Mouse (Mus musculus) limb, embryonic 13.5 days (tissue): ENCODE results near the gene Pcca. TPM values are rescaled to one million over a fixed set of nuclear protein-coding genes. Genes with fewer than 3 reads are reported as not detected.

Experiments
- ATAC-seq: fragments of 200-750 bp; cut with Nextera tagmentation; 2 replicates; pipeline ENCODE4 v1.8.0; 2017; ENCODE audit warnings: low read depth, moderate number of reproducible peaks, moderate TSS enrichment; ENCODE audit not compliant: low FRiP score
- H3K27ac ChIP-seq: fragments of 300-500 bp; sonication (generic); 2 replicates; pipeline ENCODE4 v1.5.1; 2015; ENCODE audit warnings: inconsistent platforms, mild to moderate bottlenecking, moderate library complexity
- H3K27me3 ChIP-seq: fragments of 300-500 bp; sonication (generic); 2 replicates; pipeline ENCODE4 v1.6.1; 2015; ENCODE audit warnings: mild to moderate bottlenecking, inconsistent platforms
- H3K36me3 ChIP-seq: fragments of 300-500 bp; sonication (generic); 2 replicates; pipeline ENCODE4 v1.6.1; 2015; ENCODE audit warnings: inconsistent platforms, mild to moderate bottlenecking, moderate library complexity
- H3K4me1 ChIP-seq: fragments of 300-500 bp; sonication (generic); 2 replicates; pipeline ENCODE4 v1.6.1; 2015; ENCODE audit warnings: inconsistent platforms
- H3K4me2 ChIP-seq: fragments of 300-500 bp; sonication (generic); replicated peaks from 2 replicates; pipeline ENCODE4 v1.6.1; 2015; ENCODE audit warnings: inconsistent platforms, mild to moderate bottlenecking, moderate library complexity
- H3K4me3 ChIP-seq: fragments of 300-500 bp; sonication (generic); 2 replicates; pipeline ENCODE4 v1.5.1; 2015; ENCODE audit warnings: moderate library complexity, mild to moderate bottlenecking, inconsistent platforms
- H3K9ac ChIP-seq: fragments of 300-500 bp; sonication (generic); 2 replicates; pipeline ENCODE4 v1.6.1; 2015; ENCODE audit warnings: mild to moderate bottlenecking, inconsistent platforms
- H3K9me3 ChIP-seq: fragments of 300-500 bp; sonication (generic); 2 replicates; pipeline ENCODE4 v1.6.1; 2016; ENCODE audit warnings: inconsistent platforms
- WGBS: fragments of 180-500 bp; shearing (Covaris S2); methylation state at CpG from one replicate; pipeline ENCODE4 v1.1.7; 2015; 5-methylcytosine and 5-hydroxymethylcytosine counted together
- polyA plus RNA-seq: library from polyadenylated mRNA; unstranded; fragments of >200 nt; fragmentation: Nextera tagmentation; extraction: Ambion mirVana; gene quantifications from 2 replicates; pipeline ENCODE4 v1.2.1, GENCODE M21; 2015

The Pcca gene
- polyA plus RNA-seq, 1 experiment from 2014 or later, result 26.9 TPM

DNA sequence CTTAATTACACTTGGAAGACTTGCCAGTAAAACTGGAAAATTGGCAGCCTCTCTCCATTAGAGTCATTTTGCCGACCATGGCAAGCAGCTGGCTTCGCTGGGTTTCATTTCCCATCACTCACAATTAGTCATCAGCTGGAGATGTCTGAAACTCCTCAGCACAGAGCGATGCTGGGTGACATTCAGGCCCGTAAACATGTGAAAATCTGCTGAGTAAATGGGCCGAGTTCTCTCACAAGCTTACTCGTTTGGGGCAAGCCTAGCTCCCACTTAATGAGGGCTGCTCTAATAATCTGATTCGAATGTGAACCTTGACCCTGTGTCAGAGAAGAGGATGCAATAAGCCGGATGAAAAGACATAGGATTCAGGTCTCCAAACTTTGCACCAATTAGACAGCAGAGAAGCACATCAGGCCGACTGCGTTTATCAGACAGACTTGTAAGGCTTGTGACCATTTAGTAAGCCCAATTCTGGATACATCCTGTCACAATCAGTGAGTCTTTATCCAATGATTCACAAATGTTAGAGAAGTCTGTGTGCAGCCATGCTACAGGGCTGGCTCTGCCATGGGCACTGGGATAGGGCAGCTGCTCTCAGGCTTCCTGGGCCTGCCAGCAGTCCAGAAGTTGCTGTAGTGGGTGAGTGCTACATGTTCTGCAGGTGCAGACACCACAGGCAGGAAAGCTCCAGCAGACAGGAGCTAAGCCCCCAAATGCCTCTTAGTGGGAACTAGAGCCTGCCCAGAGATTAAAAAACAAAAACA is 349.9 kb downstream of the Pcca start:
- no peaks in the 10 kb centered on the region for H3K9me3 ChIP-seq
- no peak overlapping the region for H3K4me2 ChIP-seq
- 26% methylated on average over 10 of the region's 10 CpGs for whole genome bisulfite sequencing
- H3K36me3 ChIP-seq, result no peaks in the 10 kb centered on the region; the same call in 1 of the 2 replicates
- no peak overlapping the region for H3K27ac ChIP-seq
- H3K4me3 ChIP-seq, result no peak overlapping the region
- peaks cover 21% of the 10 kb centered on the region for H3K4me1 ChIP-seq
- ATAC-seq, result no peak
- H3K9ac ChIP-seq, result no peak overlapping the region
- H3K27me3 ChIP-seq, result peaks cover 4% of the 10 kb centered on the region

DNA sequence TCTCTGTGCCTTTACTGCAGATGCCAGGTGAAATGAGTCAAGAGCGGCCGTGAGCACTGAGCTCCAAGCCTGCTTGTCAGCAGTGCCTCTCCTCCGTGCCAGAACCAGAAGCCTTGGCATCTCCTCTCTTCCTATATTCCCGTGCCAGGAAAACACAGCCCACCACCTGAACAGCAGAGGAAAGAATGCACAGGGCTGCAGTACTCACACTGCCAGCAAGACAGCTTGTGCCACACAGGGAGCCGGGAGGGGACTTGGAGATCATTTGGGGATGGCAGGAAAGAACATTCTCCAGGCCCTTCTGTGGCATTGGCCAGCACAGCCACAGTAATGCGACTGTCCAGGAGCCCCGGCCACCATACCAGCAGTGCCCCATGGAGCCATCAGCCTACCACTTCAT is 351.8 kb downstream of the Pcca start:
- H3K9me3 ChIP-seq, result no peaks in the 10 kb centered on the region

DNA sequence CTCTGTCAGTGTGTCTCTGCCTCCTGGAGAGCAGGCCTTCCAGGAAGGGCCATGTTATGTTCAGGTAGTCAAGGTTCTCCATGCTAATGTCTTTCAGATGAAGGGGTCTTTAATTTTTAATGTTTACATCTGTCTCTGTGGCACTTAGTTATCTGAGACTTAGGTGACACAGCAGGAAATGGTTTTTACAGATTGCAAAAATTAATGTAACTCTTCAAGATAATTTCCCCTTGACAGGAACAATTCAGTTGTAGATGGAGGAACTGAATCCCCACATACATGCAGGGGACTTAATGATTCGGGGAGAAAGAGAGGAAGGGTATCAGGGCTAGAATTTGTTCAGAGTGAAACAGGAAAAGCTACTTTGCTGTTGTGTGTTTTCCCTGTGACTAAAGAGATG is 353.2 kb downstream of the Pcca start:
- H3K4me2 ChIP-seq, result no peak overlapping the region
- no peaks in the 10 kb centered on the region for H3K9me3 ChIP-seq
- H3K9ac ChIP-seq, result no peak overlapping the region
- no peaks in the 10 kb centered on the region; the same call in 1 of the 2 replicates for H3K27me3 ChIP-seq
- WGBS, result 74% methylated on average over 1 of the region's 1 CpGs
- no peak overlapping the region for H3K27ac ChIP-seq
- ATAC-seq, result no peak
- peaks cover 13% of the 10 kb centered on the region for H3K4me1 ChIP-seq
- no peak overlapping the region for H3K4me3 ChIP-seq
- H3K36me3 ChIP-seq, result peaks cover 10% of the 10 kb centered on the region

More for the DNA sequence above, 351.8 kb downstream of the Pcca start:
- no peaks in the 10 kb centered on the region; the same call in 1 of the 2 replicates for H3K36me3 ChIP-seq
- ATAC-seq, result no peak
- H3K9ac ChIP-seq, result no peak overlapping the region
- peaks cover 21% of the 10 kb centered on the region for H3K4me1 ChIP-seq
- 85% methylated on average over 7 of the region's 7 CpGs for WGBS
- no peak overlapping the region for H3K4me2 ChIP-seq
- H3K4me3 ChIP-seq, result no peak overlapping the region
- no peak overlapping the region for H3K27ac ChIP-seq
- H3K27me3 ChIP-seq, result no peaks in the 10 kb centered on the region; the same call in 1 of the 2 replicates

DNA sequence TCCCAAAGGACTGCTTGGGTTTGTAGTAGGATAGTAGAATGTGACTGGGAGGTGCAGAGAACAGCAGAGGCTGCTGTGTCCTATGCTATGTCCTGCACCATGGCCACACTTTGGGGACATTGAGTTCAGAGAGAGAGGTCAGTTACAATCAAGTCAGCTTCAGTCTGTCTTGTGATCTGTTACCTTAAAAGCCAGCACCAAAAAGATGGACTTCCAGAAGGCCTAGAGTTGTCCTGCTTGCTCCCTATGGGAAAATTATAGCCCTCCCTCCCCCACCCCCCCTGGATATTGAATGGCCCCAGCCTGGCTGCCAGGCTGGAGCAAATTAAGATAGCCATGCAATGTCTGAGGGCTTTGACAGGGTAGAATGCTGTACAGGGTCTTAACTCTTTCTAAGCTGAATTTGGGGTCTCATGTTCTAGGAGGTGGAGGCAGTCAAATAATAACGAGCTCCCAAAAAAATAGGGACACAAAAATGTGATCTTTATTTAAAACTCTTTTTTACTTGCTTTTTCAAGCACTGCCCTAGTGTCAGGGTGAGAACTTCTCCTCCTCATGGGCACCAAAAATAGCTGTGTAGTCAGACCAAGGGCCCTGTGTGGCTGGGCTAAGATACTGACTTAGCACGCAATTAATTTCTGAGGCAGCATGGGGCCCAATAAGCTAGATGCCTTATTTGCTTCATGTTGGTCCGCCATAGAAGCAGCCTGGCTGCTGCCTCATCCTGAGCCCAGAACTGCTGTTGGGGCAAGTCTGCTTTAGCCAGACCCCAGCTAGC is 353.8 kb downstream of the Pcca start:
- H3K9me3 ChIP-seq, result no peaks in the 10 kb centered on the region
- peaks cover 10% of the 10 kb centered on the region for H3K36me3 ChIP-seq
- no peak overlapping the region for H3K4me2 ChIP-seq
- H3K27me3 ChIP-seq, result no peaks in the 10 kb centered on the region; the same call in 1 of the 2 replicates
- 52% methylated on average over 3 of the region's 3 CpGs for WGBS
- no peak overlapping the region for H3K9ac ChIP-seq
- H3K4me3 ChIP-seq, result no peak overlapping the region
- no peak overlapping the region for H3K27ac ChIP-seq
- H3K4me1 ChIP-seq, result peaks cover 7% of the 10 kb centered on the region
- no peak for ATAC-seq

DNA sequence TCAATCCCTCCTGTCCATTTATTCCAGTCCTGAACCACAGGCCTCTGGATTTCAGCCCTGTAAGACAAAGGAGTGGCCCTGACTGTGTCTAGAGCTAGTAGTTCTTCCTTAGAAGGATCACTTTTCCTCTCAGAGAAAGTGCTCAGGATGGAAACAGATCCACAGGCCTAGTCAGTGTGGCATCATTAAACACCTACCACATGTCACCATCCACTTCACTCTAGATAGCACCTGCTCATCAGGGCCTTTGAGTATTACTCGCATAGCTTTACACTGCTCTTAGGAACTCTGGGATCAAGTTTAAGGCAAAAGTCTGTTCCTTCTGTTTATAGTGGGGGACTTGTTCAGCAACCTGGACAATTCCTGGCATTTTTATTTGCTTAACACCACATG is 354.4 kb downstream of the Pcca start:
- no peak for ATAC-seq
- no peak overlapping the region for H3K4me3 ChIP-seq
- H3K27ac ChIP-seq, result no peak overlapping the region
- no peaks in the 10 kb centered on the region for H3K9me3 ChIP-seq
- peaks cover 1% of the 10 kb centered on the region; the same call in 1 of the 2 replicates for H3K4me1 ChIP-seq
- H3K27me3 ChIP-seq, result no peaks in the 10 kb centered on the region; the same call in 1 of the 2 replicates
- peaks cover 10% of the 10 kb centered on the region for H3K36me3 ChIP-seq
- no peak overlapping the region for H3K9ac ChIP-seq
- H3K4me2 ChIP-seq, result no peak overlapping the region
- WGBS, result 69% methylated on average over 1 of the region's 1 CpGs

DNA sequence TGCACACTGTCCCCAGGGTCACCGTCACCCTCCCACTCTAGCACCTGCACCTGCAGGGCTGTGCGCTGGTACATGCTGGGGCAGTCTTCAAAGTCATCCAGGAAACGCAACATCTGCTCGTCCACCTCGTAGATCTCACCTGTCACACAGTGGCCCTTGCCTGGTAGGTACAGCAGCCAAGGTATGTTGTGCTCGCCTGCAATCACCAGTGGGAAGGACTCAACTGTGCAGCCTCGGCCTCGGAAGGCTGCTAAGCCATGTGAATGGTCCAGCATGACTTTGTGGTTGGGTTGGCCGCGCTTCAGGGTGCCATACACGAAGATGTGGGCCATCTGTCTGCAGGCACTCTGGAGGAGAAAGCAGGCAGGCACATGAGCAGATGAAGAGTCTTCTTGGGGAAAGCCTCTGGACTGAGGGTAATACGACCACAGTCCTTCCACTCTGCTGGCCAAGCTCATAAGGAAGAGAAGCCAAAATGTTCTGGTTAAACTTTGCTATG is 357.4 kb downstream of the Pcca start:
- Histone ChIP-seq H3K27me3 (no peaks in the 10 kb centered on the region), H3K9me3 (no peaks in the 10 kb centered on the region), H3K36me3 (peaks cover 10% of the 10 kb centered on the region), H3K27ac (no peak overlapping the region), H3K9ac (no peak overlapping the region), H3K4me3 (no peak overlapping the region), H3K4me2 (no peak overlapping the region), H3K4me1 (no peaks in the 10 kb centered on the region)
- ATAC-seq, result no peak
- WGBS, result 89% methylated on average over 12 of the region's 12 CpGs

DNA sequence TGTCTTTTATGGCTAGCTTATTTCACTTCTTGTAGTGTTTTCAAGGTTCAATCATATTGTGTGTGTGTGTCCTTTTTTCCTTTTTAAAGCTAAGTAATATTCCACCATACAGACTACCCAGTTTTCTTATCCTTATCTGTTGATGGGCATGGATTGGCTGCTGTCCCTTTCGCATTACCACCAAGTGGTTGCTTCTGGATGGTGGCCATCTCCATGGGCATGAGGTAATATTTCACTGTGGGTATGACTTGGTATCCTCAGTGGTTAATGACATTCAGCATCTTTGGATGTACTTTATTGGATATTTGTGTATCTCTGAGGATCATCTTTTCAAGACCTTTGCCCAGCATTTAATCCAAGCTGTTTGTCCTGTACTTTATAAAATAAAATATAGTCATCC is 362.0 kb downstream of the Pcca start:
- Histone ChIP-seq H3K27ac (no peak overlapping the region), H3K4me2 (no peak overlapping the region), H3K4me1 (peaks cover 5% of the 10 kb centered on the region; the same call in 1 of the 2 replicates), H3K9me3 (no peaks in the 10 kb centered on the region), H3K36me3 (peaks cover 10% of the 10 kb centered on the region), H3K4me3 (no peak overlapping the region), H3K9ac (no peak overlapping the region), H3K27me3 (no peaks in the 10 kb centered on the region)
- ATAC-seq, result no peak
- WGBS, result 95% methylated on average over 1 of the region's 1 CpGs

DNA sequence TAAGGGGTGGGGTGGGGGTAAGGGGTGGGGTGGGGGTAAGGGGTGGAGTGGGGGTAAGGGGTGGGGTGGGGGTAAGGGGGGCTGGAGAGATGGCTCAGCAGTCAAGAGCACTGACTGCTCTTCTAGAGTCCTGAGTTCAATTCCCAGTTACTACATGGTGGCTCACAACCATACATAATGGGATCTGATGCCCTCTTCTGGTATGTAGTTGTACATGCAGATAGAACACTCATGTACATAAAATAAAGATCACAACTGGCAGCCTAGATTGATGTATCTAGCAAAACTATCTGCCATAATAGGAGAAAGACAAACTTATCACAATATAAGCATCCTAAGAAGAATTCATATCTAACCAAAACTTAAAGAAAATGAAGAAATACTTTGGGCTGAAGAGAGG is 364.4 kb downstream of the Pcca start:
- Histone ChIP-seq H3K27me3 (no peaks in the 10 kb centered on the region), H3K9ac (no peak overlapping the region), H3K27ac (no peak overlapping the region), H3K4me1 (peaks cover 18% of the 10 kb centered on the region), H3K36me3 (no peaks in the 10 kb centered on the region), H3K4me2 (no peak overlapping the region), H3K9me3 (no peaks in the 10 kb centered on the region), H3K4me3 (no peak overlapping the region)
- ATAC-seq, result no peak

DNA sequence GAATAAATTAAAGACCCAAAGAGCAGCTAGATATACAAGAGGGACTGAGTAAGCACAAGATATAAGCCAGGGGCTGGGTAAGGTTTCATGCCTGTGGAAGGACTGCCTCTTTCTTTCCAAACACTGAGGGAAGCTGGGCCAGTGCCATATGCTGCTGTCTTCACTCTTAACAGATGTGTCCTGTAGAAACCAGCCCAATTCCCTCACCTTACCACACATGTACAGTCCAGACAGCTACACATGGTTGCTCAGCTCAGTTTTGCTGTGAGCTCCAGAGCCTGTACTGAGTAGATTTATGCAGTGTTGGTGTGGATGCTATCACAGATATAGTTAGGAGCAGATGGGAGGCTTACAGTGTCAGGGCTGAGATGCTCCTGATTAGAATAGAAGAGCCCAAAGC is 366.6 kb downstream of the Pcca start:
- H3K4me1 ChIP-seq, result peaks cover 18% of the 10 kb centered on the region
- no peak overlapping the region for H3K27ac ChIP-seq
- peak; percentile 43; the same call in 1 of the 2 replicates for ATAC-seq
- no peak overlapping the region for H3K4me3 ChIP-seq
- no peak overlapping the region for H3K4me2 ChIP-seq
- H3K27me3 ChIP-seq, result no peaks in the 10 kb centered on the region
- no peaks in the 10 kb centered on the region for H3K9me3 ChIP-seq
- no peak overlapping the region for H3K9ac ChIP-seq
- no peaks in the 10 kb centered on the region for H3K36me3 ChIP-seq

DNA sequence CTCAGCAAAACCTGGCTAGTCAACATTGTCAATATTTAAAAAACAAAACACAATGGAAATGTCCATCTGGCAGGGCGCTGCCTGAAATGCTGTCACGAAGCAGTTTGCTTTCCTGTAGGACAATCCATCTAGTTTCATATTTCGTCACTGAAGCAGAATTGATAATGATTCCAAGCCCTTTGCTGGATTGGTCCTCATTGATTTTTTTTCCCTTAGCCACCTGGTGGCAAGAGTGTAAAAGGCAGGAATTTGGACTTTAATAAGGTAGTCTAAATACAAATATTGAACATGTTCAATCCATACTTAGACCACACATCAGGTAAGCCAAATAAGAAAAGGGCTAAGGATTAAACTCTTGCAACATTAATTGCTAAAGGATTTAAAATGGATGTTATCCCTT is 367.1 kb downstream of the Pcca start:
- WGBS, result 73% methylated on average over 3 of the region's 3 CpGs

DNA sequence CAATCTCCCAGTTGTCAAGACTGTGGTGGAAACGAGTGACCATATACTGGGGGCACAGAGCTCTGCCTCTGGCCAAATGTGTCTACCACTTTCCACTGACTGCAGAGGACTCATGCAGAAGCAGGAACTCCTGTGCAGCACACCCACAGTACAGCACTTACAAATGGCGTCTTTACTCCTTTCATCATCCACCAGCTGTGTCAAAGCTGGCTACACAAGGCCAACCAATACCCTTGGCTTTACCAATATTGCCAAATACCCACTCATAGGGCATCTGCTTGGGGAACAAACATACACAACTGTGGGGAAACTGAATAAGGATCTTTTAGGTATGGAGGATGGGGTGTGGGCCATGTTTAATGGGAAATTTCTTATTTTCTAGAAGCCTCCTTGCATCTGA is 367.6 kb downstream of the Pcca start:
- Histone ChIP-seq H3K36me3 (0 out of 2 replicates have a peak, but pooled peaks cover 4% of the 10 kb centered on the region), H3K4me3 (no peak overlapping the region), H3K27me3 (no peaks in the 10 kb centered on the region), H3K4me2 (no peak overlapping the region), H3K27ac (no peak overlapping the region), H3K9ac (no peak overlapping the region), H3K4me1 (peaks cover 18% of the 10 kb centered on the region), H3K9me3 (no peaks in the 10 kb centered on the region)
- ATAC-seq, result no peak
- WGBS, result 83% methylated on average over 2 of the region's 2 CpGs

More for the DNA sequence above, 367.1 kb downstream of the Pcca start:
- Histone ChIP-seq H3K27me3 (no peaks in the 10 kb centered on the region), H3K27ac (no peak overlapping the region), H3K4me3 (no peak overlapping the region), H3K9ac (no peak overlapping the region), H3K9me3 (no peaks in the 10 kb centered on the region), H3K4me1 (peaks cover 18% of the 10 kb centered on the region), H3K4me2 (no peak overlapping the region), H3K36me3 (0 out of 2 replicates have a peak, but pooled peaks cover 3% of the 10 kb centered on the region)
- ATAC-seq, result no peak

DNA sequence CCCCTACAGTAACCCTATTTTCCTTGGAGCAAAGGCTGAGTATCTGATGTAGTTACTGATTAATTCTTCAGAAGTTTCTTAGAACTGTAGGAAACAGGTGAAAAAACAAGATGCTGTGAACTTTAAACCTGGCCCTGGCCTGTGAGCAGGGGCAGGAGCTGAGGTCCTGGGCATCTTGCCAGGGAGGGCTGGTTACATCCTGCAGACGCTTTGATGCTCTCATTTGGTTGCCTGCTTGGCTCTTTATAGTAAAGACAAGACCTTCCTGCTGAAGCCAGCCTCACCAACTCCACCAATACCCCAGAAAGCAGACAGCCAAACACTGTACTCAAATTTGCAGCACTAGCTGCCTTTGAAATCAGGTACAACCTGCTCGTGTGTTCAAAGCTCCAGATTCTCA is 368.0 kb downstream of the Pcca start:
- H3K4me3 ChIP-seq, result no peak overlapping the region
- H3K4me2 ChIP-seq, result no peak overlapping the region
- WGBS, result 41% methylated on average over 2 of the region's 2 CpGs
- H3K27me3 ChIP-seq, result no peaks in the 10 kb centered on the region
- H3K9ac ChIP-seq, result no peak overlapping the region
- H3K27ac ChIP-seq, result no peak overlapping the region
- peaks cover 18% of the 10 kb centered on the region for H3K4me1 ChIP-seq
- no peak for ATAC-seq
- 0 out of 2 replicates have a peak, but pooled peaks cover 3% of the 10 kb centered on the region for H3K9me3 ChIP-seq
- 0 out of 2 replicates have a peak, but pooled peaks cover 4% of the 10 kb centered on the region for H3K36me3 ChIP-seq
